Mouse (Mus musculus): ENCODE measurements around the gene Rps8. TPM values are rescaled to one million over a fixed set of nuclear protein-coding genes. Genes with fewer than 3 reads are reported as not detected.

The Rps8 gene
- total and polyA plus RNA-seq, 3 experiments = 1,480 to 5,379 (median 2,191) TPM

DNA sequence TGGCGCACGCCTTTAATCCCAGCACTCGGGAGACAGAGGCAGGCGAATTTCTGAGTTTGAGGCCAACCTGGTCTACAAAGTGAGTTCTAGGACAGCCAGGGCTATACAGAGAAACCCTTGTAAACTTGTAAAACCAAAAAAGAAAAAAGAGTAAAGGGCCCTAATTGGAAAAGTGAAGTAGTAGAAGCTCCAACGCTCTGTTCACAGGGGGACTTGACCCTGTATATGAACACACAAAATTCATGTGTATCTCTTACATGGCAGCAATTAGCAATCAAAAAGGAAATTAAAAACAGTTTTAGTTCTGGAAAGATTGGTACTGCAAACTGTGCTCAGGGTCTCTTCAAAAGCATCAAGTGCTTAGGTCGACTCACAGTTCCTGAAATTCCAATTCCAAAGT is 329 bp upstream of the Rps8 start:
- no peak for DNase-seq (ENCODE audit: extremely low read depth)
- dilution Hi-C loops (cut with MboI; ENCODE audit: extremely low pct_ligation_motif_present, extremely low pct_unique_long_range_greater_than_20kb, low sequenced_read_pairs) = no loop called here
- Histone ChIP-seq H3K27ac (ENCODE audit: insufficient read depth, low read depth) (no peak overlapping the region), H3K9ac (ENCODE audit: insufficient read depth, low read depth) (peak overlapping the region; percentile 34; the same call in 1 of the 2 replicates), H3K9me3 (replicated peaks; ENCODE audit: low read length) (no peaks in the 10 kb centered on the region), H3K79me2 (replicated peaks; ENCODE audit: control insufficient read depth, extremely low read depth, insufficient read depth, poor library complexity, severe bottlenecking) (peaks cover 37% of the 10 kb centered on the region), H3K4me1 (ENCODE audit: control insufficient read depth in 1 of 2, insufficient read depth in 2 of 2) (peaks cover 10 to 24% of the 10 kb centered on the region in 2 experiments), H3K4me2 (ENCODE audit: insufficient read depth, low read depth, poor library complexity, severe bottlenecking) (peak overlapping the region; percentile 24; the same call in 1 of the 2 replicates), H3K4me3 (replicated peaks in 1 of 3; ENCODE audit: low read depth in 2 of 3, low read length in 2 of 3, poor library complexity in 1 of 3) (peak overlapping the region; percentile 45 to 100 (median 97)), H3K36me3 (replicated peaks in 1 of 2; ENCODE audit: control insufficient read depth in 1 of 2, insufficient read depth in 1 of 2, low read length in 1 of 2) (peaks cover 51 to 69% of the 10 kb centered on the region in 2 experiments), H3K27me3 (replicated peaks) (no peaks in the 10 kb centered on the region)
- TF ChIP-seq BHLHE40 (IDR thresholded peaks at IDR 0.05; ENCODE audit: low read depth, low read length) (no peak), KAT2A (IDR thresholded peaks at IDR 0.05; ENCODE audit: insufficient replicate concordance, low read length) (no peak), CHD1 (IDR thresholded peaks at IDR 0.05; ENCODE audit: low read depth, low read length) (0 out of 2 replicates have a peak, but pooled peaks have one; percentile 55)
- in situ Hi-C loops (cut with MboI; ENCODE audit: low pct_ligation_motif_present, low pct_unique_long_range_greater_than_20kb, low sequenced_read_pairs) = no loop called here

DNA sequence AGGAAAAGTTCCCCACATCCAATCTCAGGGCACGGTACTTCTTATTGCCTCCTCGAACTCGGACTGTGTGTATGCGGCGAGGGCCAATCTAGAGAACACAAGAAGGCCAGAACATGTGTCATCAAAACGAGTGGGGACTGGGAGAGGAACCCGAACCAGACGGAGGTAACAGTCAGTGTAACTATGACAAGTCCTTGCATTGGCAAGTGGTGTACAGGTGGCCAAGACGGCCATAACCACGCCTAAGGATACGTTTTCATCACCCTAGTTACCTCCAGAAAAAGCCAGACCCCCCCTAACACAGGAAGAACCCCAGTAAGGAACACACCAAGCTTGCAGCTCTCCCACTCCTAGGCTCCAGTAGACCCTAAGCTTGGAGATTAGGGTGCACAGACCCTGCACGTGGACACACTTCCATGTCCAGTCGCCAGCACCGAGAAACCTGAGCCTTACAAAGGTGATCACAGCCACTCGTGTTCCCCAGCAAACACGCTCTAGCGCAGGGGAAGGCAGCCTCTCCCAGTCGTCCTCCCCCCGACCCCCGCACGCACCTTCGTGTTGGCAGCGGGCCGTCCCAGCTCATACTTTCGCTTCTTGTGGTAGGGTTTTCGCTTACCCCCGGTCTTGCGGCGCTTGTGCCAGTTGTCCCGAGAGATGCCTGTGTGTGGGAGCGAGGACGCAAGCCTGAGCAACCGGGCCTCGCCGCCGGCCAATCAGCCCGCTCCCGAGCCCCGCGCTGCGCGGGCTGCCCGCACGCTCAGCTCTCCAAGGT is 837 bp downstream of the Rps8 start:
- peak overlapping the region; percentile 87 for H3K9ac ChIP-seq (ENCODE audit: insufficient read depth, low read depth)
- H3K9me3 ChIP-seq (replicated peaks; ENCODE audit: low read length) = no peaks in the 10 kb centered on the region
- H3K4me1 ChIP-seq (ENCODE audit: control insufficient read depth in 1 of 2, insufficient read depth in 2 of 2) = peaks cover 10 to 30% of the 10 kb centered on the region in 2 experiments
- no peak for DNase-seq (ENCODE audit: extremely low read depth)
- in situ Hi-C loops (cut with MboI; ENCODE audit: low pct_ligation_motif_present, low pct_unique_long_range_greater_than_20kb, low sequenced_read_pairs) = no loop called here
- H3K27me3 ChIP-seq (replicated peaks) = no peaks in the 10 kb centered on the region
- peaks cover 56 to 70% of the 10 kb centered on the region in 2 experiments for H3K36me3 ChIP-seq (replicated peaks in 1 of 2; ENCODE audit: control insufficient read depth in 1 of 2, insufficient read depth in 1 of 2, low read length in 1 of 2)
- TF ChIP-seq SIN3A (IDR thresholded peaks at IDR 0.05; ENCODE audit: low read length) = peak; percentile 68
- peak; percentile 10; the same call in 1 of the 2 replicates for TF ChIP-seq MXI1 (IDR thresholded peaks at IDR 0.05; ENCODE audit: low read depth, low read length)
- 0 out of 2 replicates have a peak, but pooled peaks have one; percentile 35 for TF ChIP-seq ZMIZ1 (IDR thresholded peaks at IDR 0.05; ENCODE audit: low read depth, low read length)
- TF ChIP-seq MAX (IDR thresholded peaks at IDR 0.05; ENCODE audit: low read length) = peak; percentile 49
- TF ChIP-seq BHLHE40 (IDR thresholded peaks at IDR 0.05; ENCODE audit: low read depth, low read length) = no peak
- H3K79me2 ChIP-seq (replicated peaks; ENCODE audit: control insufficient read depth, extremely low read depth, insufficient read depth, poor library complexity, severe bottlenecking) = peaks cover 37% of the 10 kb centered on the region
- dilution Hi-C loops (cut with MboI; ENCODE audit: extremely low pct_ligation_motif_present, extremely low pct_unique_long_range_greater_than_20kb, low sequenced_read_pairs) = no loop called here
- peak overlapping the region; percentile 65; the same call in 1 of the 2 replicates for H3K4me2 ChIP-seq (ENCODE audit: insufficient read depth, low read depth, poor library complexity, severe bottlenecking)
- H3K27ac ChIP-seq (ENCODE audit: insufficient read depth, low read depth) = peak overlapping the region; percentile 57
- peak overlapping the region; percentile 97 to 100 (median 100) for H3K4me3 ChIP-seq (replicated peaks in 1 of 3; ENCODE audit: low read depth in 2 of 3, low read length in 2 of 3, poor library complexity in 1 of 3)

DNA sequence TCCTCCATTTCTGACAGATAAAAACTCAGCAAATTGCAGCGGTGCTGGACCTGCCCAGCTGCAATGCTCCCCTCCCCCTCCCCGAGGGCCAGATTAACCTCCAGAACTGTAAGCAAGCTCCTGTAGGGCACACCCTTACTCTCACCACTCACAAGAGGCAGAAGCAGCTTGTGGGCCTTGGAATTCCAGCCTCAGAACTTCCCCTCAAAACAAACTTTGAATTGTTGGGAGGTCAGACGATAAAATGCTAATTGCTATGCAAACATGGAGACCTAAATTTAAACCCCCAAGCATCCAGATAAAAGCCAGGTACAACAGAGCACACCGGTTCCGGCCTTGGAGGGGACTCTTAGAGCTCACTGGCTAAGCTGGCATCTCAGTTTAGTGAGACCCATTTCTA is 3.3 kb downstream of the Rps8 start:
- no peaks in the 10 kb centered on the region for H3K9me3 ChIP-seq (replicated peaks; ENCODE audit: low read length)
- H3K27ac ChIP-seq (ENCODE audit: insufficient read depth, low read depth) = no peak overlapping the region
- H3K4me1 ChIP-seq (ENCODE audit: control insufficient read depth in 1 of 2, insufficient read depth in 2 of 2) = peaks cover 10 to 30% of the 10 kb centered on the region in 2 experiments
- peaks cover 37% of the 10 kb centered on the region for H3K79me2 ChIP-seq (replicated peaks; ENCODE audit: control insufficient read depth, extremely low read depth, insufficient read depth, poor library complexity, severe bottlenecking)
- in situ Hi-C loops (cut with MboI; ENCODE audit: low pct_ligation_motif_present, low pct_unique_long_range_greater_than_20kb, low sequenced_read_pairs) = no loop called here
- peaks cover 66 to 74% of the 10 kb centered on the region in 2 experiments for H3K36me3 ChIP-seq (replicated peaks in 1 of 2; ENCODE audit: control insufficient read depth in 1 of 2, insufficient read depth in 1 of 2, low read length in 1 of 2)
- peak overlapping the region; percentile 65 for H3K4me2 ChIP-seq (ENCODE audit: insufficient read depth, low read depth, poor library complexity, severe bottlenecking)
- H3K27me3 ChIP-seq (replicated peaks) = no peaks in the 10 kb centered on the region
- no peak for DNase-seq (ENCODE audit: extremely low read depth)
- TF ChIP-seq RCOR1 (conservative IDR thresholded peaks at IDR 0.05; ENCODE audit: low read depth, low read length) = no peak
- 0 out of 2 replicates have a peak, but pooled peaks have one; percentile 18 for TF ChIP-seq SIN3A (IDR thresholded peaks at IDR 0.05; ENCODE audit: low read length)
- H3K4me3 ChIP-seq (replicated peaks in 1 of 3; ENCODE audit: low read depth in 2 of 3, low read length in 2 of 3, poor library complexity in 1 of 3) = peak overlapping the region in 2 of 3 experiments; percentile 97 to 100
- H3K9ac ChIP-seq (ENCODE audit: insufficient read depth, low read depth) = peak overlapping the region; percentile 87; the same call in 1 of the 2 replicates
- dilution Hi-C loops (cut with MboI; ENCODE audit: extremely low pct_ligation_motif_present, extremely low pct_unique_long_range_greater_than_20kb, low sequenced_read_pairs) = no loop called here
